Mouse (Mus musculus) G1E (cell line): Measurements from ENCODE around the gene Gna11. TPM values are rescaled to one million over a fixed set of nuclear protein-coding genes. Genes with fewer than 3 reads are reported as not detected.

Source experiments
- ATAC-seq: 2 replicates; pipeline ENCODE4 v1.8.0; 2016; ENCODE audit warnings: mild to moderate bottlenecking; ENCODE audit not compliant: insufficient number of reproducible peaks, poor library complexity, low FRiP score, severe bottlenecking; ENCODE audit errors: extremely low read depth
- DNase-seq: peaks from one replicate; pipeline ENCODE4 v3.0.0; 2012; ENCODE audit warnings: low spot score
- H3K27me3 ChIP-seq: 2 replicates; pipeline ENCODE4 v1.6.1; 2012; ENCODE audit warnings: mild to moderate bottlenecking, low read length, inconsistent platforms; ENCODE audit not compliant: insufficient read depth
- H3K36me3 ChIP-seq: replicated peaks from 2 replicates; pipeline ENCODE3; 2012; ENCODE audit warnings: mild to moderate bottlenecking, inconsistent platforms
- H3K4me1 ChIP-seq: 2 replicates; pipeline ENCODE4 v1.6.1; 2012; ENCODE audit warnings: low read depth, low read length, inconsistent platforms, mixed read lengths; ENCODE audit not compliant: insufficient read depth
- H3K4me3 ChIP-seq: 2 replicates; pipeline ENCODE4 v1.5.1; 2012; ENCODE audit warnings: low read depth, mild to moderate bottlenecking, inconsistent platforms, low read length, moderate library complexity, mixed read lengths
- H3K9me3 ChIP-seq: replicated peaks from 2 replicates; pipeline ENCODE4 v1.6.1; 2012; ENCODE audit warnings: inconsistent platforms
- CTCF ChIP-seq: IDR thresholded peaks from 2 replicates; pipeline ENCODE4 v1.5.1; 2012; ENCODE audit warnings: low read depth, low read length, inconsistent platforms, mixed read lengths
- GATA1 ChIP-seq: IDR thresholded peaks from 2 replicates; pipeline ENCODE4 v1.6.1; 2012; ENCODE audit warnings: borderline replicate concordance, low read length, inconsistent platforms, mixed read lengths
- GATA2 ChIP-seq: IDR thresholded peaks from 2 replicates; pipeline ENCODE4 v1.6.1; 2012; ENCODE audit warnings: low read depth, low read length, inconsistent platforms, borderline replicate concordance
- POLR2AphosphoS5 ChIP-seq: IDR thresholded peaks from 2 replicates; pipeline ENCODE4 v1.6.1; 2012; ENCODE audit warnings: low read depth, low read length, inconsistent platforms; ENCODE audit not compliant: insufficient replicate concordance
- TAL1 ChIP-seq: conservative IDR thresholded peaks from 2 replicates; pipeline ENCODE4 v1.6.1; 2012; ENCODE audit warnings: low read depth, low read length, inconsistent platforms, mixed read lengths
- polyA plus RNA-seq: library from polyadenylated mRNA; stranded (reverse); fragments of >175 nt; gene quantifications from 2 replicates; pipeline ENCODE4 v1.2.3, GENCODE M21; 2012
- total RNA-seq, 2 experiments: library from RNA; stranded (forward) in 1 of 2; stranded (reverse) in 1 of 2; fragments of 200-1000 nt in 1 of 2; fragments of >200 nt in 1 of 2; fragmentation: Nextera tagmentation in 1 of 2; gene quantifications; 2 replicates each; pipeline ENCODE4 v1.2.3; 2014 to 2017

Gene Gna11
- total and polyA plus RNA-seq, 3 experiments, result 6.5 to 14.0 (median 9.7) TPM

- no peak overlapping the region for H3K4me3 ChIP-seq
- H3K9me3 ChIP-seq, result peaks cover 7% of the 10 kb centered on the region; the same call in 1 of the 2 replicates
- DNase-seq (no peak), ATAC-seq (no peak)
- TF ChIP-seq CTCF, result peak; percentile 76
- TF ChIP-seq POLR2AphosphoS5, result no peak
- no peaks in the 10 kb centered on the region for H3K27me3 ChIP-seq
- peaks cover 4% of the 10 kb centered on the region for H3K36me3 ChIP-seq
- peaks cover 33% of the 10 kb centered on the region for H3K4me1 ChIP-seq
Observed at GRCm38 (mm10) chr10:81556282-81556681, 11.3 kb upstream of the Gna11 start.

GRCm38 (mm10) chr10:81553807-81554755, 9.1 kb upstream of the Gna11 start:
- H3K9me3 ChIP-seq, result peaks cover 7% of the 10 kb centered on the region; the same call in 1 of the 2 replicates
- no peaks in the 10 kb centered on the region for H3K36me3 ChIP-seq
- H3K4me1 ChIP-seq, result peaks cover 39% of the 10 kb centered on the region
- DNase-seq, result no peak
- H3K27me3 ChIP-seq, result no peaks in the 10 kb centered on the region
- no peak for ATAC-seq
- H3K4me3 ChIP-seq, result no peak overlapping the region
- TF ChIP-seq GATA1 (no peak), CTCF (no peak), POLR2AphosphoS5 (no peak), TAL1 (no peak), GATA2 (no peak)

- no peak for ATAC-seq
- peaks cover 37% of the 10 kb centered on the region for H3K4me1 ChIP-seq
- peak; percentile 34 for TF ChIP-seq CTCF
- no peak for TF ChIP-seq GATA2
- no peak for TF ChIP-seq GATA1
- no peak for TF ChIP-seq TAL1
- TF ChIP-seq POLR2AphosphoS5, result no peak
- H3K36me3 ChIP-seq, result no peaks in the 10 kb centered on the region
- no peaks in the 10 kb centered on the region for H3K27me3 ChIP-seq
- no peak overlapping the region for H3K4me3 ChIP-seq
- DNase-seq, result no peak
- peaks cover 7% of the 10 kb centered on the region; the same call in 1 of the 2 replicates for H3K9me3 ChIP-seq
Observed at GRCm38 (mm10) chr10:81553232-81553631, 8.2 kb upstream of the Gna11 start.

DNA sequence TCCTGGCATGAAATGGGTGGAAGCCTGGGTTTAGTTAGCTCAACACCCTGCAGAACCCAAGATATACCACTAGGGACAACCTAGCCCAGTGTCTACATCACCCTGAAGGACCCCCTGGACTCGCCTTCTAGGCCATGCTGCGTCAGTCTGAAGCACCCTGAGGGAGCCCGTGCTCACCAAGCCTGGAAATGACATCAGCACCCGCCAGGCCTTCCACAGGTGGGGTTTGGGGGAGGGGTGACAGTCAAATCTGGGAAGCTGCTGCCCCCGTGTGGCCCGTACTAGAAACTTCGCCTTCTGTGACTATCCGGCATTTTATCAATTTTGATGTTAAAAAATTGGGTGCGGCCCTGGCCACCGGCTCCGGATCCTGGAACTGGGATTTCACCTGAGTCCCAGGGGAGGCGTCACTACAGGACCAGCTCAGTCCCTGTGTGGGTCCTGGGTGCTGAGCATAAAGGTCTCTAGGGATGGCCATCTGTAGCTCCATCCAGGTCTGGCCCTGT, 6.7 kb upstream of the Gna11 start:
- peak; percentile 81 for TF ChIP-seq CTCF
- TF ChIP-seq GATA2, result no peak
- Histone ChIP-seq H3K4me1 (peaks cover 42% of the 10 kb centered on the region), H3K9me3 (peaks cover 7% of the 10 kb centered on the region; the same call in 1 of the 2 replicates), H3K36me3 (no peaks in the 10 kb centered on the region), H3K4me3 (no peak overlapping the region; the same call in 1 of the 2 replicates), H3K27me3 (no peaks in the 10 kb centered on the region)
- DNase-seq (peak; percentile 61), ATAC-seq (peak; percentile 54; the same call in 1 of the 2 replicates)

- H3K9me3 ChIP-seq, result peaks cover 4% of the 10 kb centered on the region; the same call in 1 of the 2 replicates
- DNase-seq, result no peak
- H3K36me3 ChIP-seq, result no peaks in the 10 kb centered on the region
- H3K4me1 ChIP-seq, result peaks cover 55% of the 10 kb centered on the region
- H3K4me3 ChIP-seq, result peak overlapping the region; percentile 45; the same call in 1 of the 2 replicates
- H3K27me3 ChIP-seq, result no peaks in the 10 kb centered on the region
- no peak for TF ChIP-seq TAL1
- TF ChIP-seq GATA1, result no peak
- TF ChIP-seq POLR2AphosphoS5, result no peak
- TF ChIP-seq CTCF, result peak; percentile 90
- TF ChIP-seq GATA2, result no peak
- no peak for ATAC-seq
Observed at GRCm38 (mm10) chr10:81550257-81550656, 5.3 kb upstream of the Gna11 start.

- no peak for ATAC-seq
- TF ChIP-seq TAL1 (no peak), GATA1 (no peak), GATA2 (no peak), CTCF (no peak), POLR2AphosphoS5 (no peak)
- no peak for DNase-seq
- no peaks in the 10 kb centered on the region for H3K27me3 ChIP-seq
- no peak overlapping the region for H3K4me3 ChIP-seq
- H3K9me3 ChIP-seq, result peaks cover 4% of the 10 kb centered on the region; the same call in 1 of the 2 replicates
- H3K36me3 ChIP-seq, result no peaks in the 10 kb centered on the region
- H3K4me1 ChIP-seq, result peaks cover 63% of the 10 kb centered on the region
Observed at GRCm38 (mm10) chr10:81548944-81549343, 4.0 kb upstream of the Gna11 start.
